Mouse (Mus musculus) intestine, embryonic 14.5 days (tissue): ENCODE results near the gene Cemip2. TPM values are rescaled to one million over a fixed set of nuclear protein-coding genes. Genes with fewer than 3 reads are reported as not detected.
A peak's percentile ranks its signal among the peaks of the same experiment; 100 is the strongest.

Experiments
- ATAC-seq: fragments of 200-750 bp; cut with Nextera tagmentation; replicated peaks from 2 replicates; pipeline ENCODE4 v1.8.0; 2017; ENCODE audit warnings: low read depth, moderate number of reproducible peaks, moderate TSS enrichment, moderate library complexity; ENCODE audit not compliant: low FRiP score, low TSS enrichment
- DNase-seq: peaks from one replicate; pipeline ENCODE4 v3.0.0-alpha.2; 2018; ENCODE audit warnings: low spot score
- H3K27ac ChIP-seq: fragments of 300-500 bp; sonication (generic); 2 replicates; pipeline ENCODE4 v1.5.1; 2014; ENCODE audit warnings: low read depth, mild to moderate bottlenecking, control low read depth
- H3K27me3 ChIP-seq: fragments of 300-500 bp; sonication (generic); replicated peaks from 2 replicates; pipeline ENCODE4 v1.6.1; 2014; ENCODE audit warnings: low read length, control low read depth; ENCODE audit not compliant: control insufficient read depth, insufficient read depth
- H3K36me3 ChIP-seq: fragments of 300-500 bp; sonication (generic); 2 replicates; pipeline ENCODE4 v1.6.1; 2014; ENCODE audit warnings: low read length, control low read depth; ENCODE audit not compliant: control insufficient read depth, insufficient read depth
- H3K4me1 ChIP-seq: fragments of 300-500 bp; sonication (generic); replicated peaks from 2 replicates; pipeline ENCODE4 v1.6.1; 2014; ENCODE audit warnings: low read length, control low read depth, mixed read lengths; ENCODE audit not compliant: control insufficient read depth, insufficient read depth
- H3K4me2 ChIP-seq: fragments of 300-500 bp; sonication (generic); 2 replicates; pipeline ENCODE4 v1.6.1; 2014; ENCODE audit warnings: low read length
- H3K4me3 ChIP-seq: fragments of 300-500 bp; sonication (generic); 2 replicates; pipeline ENCODE4 v1.5.1; 2014; ENCODE audit warnings: low read depth, low read length, control low read depth, mixed read lengths
- H3K9ac ChIP-seq: fragments of 300-500 bp; sonication (generic); 2 replicates; pipeline ENCODE4 v1.6.1; 2014; ENCODE audit warnings: mild to moderate bottlenecking, low read length
- H3K9me3 ChIP-seq: fragments of 300-500 bp; sonication (generic); 2 replicates; pipeline ENCODE4 v1.6.1; 2016; ENCODE audit warnings: low read length, control low read depth; ENCODE audit not compliant: control insufficient read depth
- WGBS: fragments of 180-500 bp; shearing (Covaris S2); extraction: QIAGEN DNeasy Blood & Tissue Kit; methylation state at CpG from one replicate; pipeline ENCODE4 v1.1.7; 2014; 5-methylcytosine and 5-hydroxymethylcytosine counted together
- polyA plus RNA-seq: library from polyadenylated mRNA; unstranded; fragments of >200 nt; fragmentation: Nextera tagmentation; extraction: Ambion mirVana; gene quantifications from 2 replicates; pipeline ENCODE4 v1.2.1, GENCODE M21; 2014

Gene Cemip2
- polyA plus RNA-seq, 1 experiment from 2014 or later, result 14.8 TPM

- WGBS, result 91% methylated on average over 12 of the region's 12 CpGs
- no peak for DNase-seq
- no peak for ATAC-seq
- Histone ChIP-seq H3K9ac (no peak overlapping the region), H3K27me3 (no peaks in the 10 kb centered on the region), H3K9me3 (no peaks in the 10 kb centered on the region), H3K4me2 (no peak overlapping the region), H3K4me3 (no peak overlapping the region), H3K36me3 (no peaks in the 10 kb centered on the region), H3K4me1 (peaks cover 9% of the 10 kb centered on the region; the same call in 1 of the 2 replicates), H3K27ac (no peak overlapping the region)
Observed at GRCm38 (mm10) chr19:21742138-21742537, 36.0 kb upstream of the Cemip2 start.

- Histone ChIP-seq H3K4me1 (no peaks in the 10 kb centered on the region), H3K36me3 (no peaks in the 10 kb centered on the region), H3K9me3 (no peaks in the 10 kb centered on the region), H3K9ac (no peak overlapping the region), H3K4me2 (no peak overlapping the region), H3K27ac (no peak overlapping the region), H3K27me3 (no peaks in the 10 kb centered on the region), H3K4me3 (no peak overlapping the region)
- ATAC-seq, result no peak
- WGBS, result 97% methylated on average over 2 of the region's 2 CpGs
- no peak for DNase-seq
Observed at GRCm38 (mm10) chr19:21745586-21745985, 32.6 kb upstream of the Cemip2 start.

DNA sequence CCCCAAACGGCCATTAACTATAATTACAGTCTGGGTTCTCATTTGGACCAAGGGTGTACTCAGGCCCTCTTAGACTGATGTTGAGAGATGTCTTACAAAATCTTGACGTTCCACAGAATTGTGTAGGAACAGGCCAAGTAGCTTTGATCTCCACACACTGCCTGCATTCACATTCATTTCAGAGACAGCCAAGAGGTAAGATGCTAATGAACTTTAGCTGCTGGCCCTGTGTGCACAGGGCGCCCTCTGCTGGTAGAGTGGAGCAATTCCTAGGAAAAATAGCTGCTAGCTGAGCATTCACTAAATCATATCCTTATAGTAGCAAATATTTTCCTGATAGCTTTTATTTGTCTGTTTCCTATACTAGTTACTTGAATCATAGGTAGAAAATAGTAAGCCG is 30.8 kb upstream of the Cemip2 start:
- H3K4me2 ChIP-seq, result no peak overlapping the region
- ATAC-seq (no peak), DNase-seq (peak; percentile 80)
- no peak overlapping the region for H3K4me3 ChIP-seq
- H3K4me1 ChIP-seq, result no peaks in the 10 kb centered on the region
- H3K9ac ChIP-seq, result no peak overlapping the region
- no peaks in the 10 kb centered on the region for H3K27me3 ChIP-seq
- no peaks in the 10 kb centered on the region for H3K36me3 ChIP-seq
- no peaks in the 10 kb centered on the region for H3K9me3 ChIP-seq
- no peak overlapping the region for H3K27ac ChIP-seq
- WGBS, result 24% methylated on average over 4 of the region's 4 CpGs

DNA sequence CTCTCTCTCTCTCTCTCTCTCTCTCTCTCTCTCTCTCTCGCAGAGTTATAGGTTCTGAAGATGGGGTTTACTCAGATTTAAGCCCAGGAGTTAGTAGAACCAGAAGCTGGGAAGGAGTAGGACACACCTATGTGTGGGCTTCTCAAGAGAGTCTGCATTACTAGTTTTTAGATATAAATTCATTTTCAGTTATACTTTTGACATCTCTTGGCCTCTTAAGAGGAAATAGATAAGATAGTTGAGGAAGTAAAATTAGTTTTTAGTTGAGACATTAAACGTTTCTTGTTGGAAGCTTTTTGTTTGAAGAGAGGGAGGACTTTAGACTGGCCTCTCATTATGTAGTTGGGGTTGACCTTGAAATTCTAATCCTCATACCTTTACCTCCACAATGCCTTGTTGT is 28.0 kb upstream of the Cemip2 start:
- Histone ChIP-seq H3K36me3 (no peaks in the 10 kb centered on the region), H3K27ac (no peak overlapping the region), H3K27me3 (no peaks in the 10 kb centered on the region), H3K4me1 (no peaks in the 10 kb centered on the region), H3K4me3 (no peak overlapping the region), H3K4me2 (no peak overlapping the region), H3K9me3 (no peaks in the 10 kb centered on the region), H3K9ac (no peak overlapping the region)
- whole genome bisulfite sequencing, result 46% methylated on average over 2 of the region's 2 CpGs
- ATAC-seq, result no peak
- no peak for DNase-seq

DNA sequence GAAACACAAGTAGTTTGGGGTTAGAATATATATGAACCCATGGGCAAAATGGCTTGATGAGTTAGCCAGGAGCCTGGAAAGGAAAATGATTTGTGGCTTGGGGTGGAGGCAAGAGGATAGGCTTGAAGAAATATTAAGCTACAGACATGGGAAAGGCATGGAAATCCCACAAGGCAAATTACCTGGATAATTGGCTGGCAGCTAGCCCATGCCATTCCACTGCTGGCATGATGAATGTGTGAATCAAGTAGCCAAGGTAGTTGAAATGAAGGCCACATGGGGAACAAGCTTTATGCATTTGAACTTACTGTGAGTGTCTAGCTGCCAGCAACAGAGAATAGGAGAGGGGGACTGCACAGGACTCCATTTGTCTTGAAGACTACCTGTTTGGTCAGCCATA is 16.5 kb upstream of the Cemip2 start:
- Histone ChIP-seq H3K4me1 (no peaks in the 10 kb centered on the region), H3K36me3 (no peaks in the 10 kb centered on the region), H3K27me3 (no peaks in the 10 kb centered on the region), H3K4me2 (no peak overlapping the region), H3K9ac (no peak overlapping the region), H3K9me3 (no peaks in the 10 kb centered on the region), H3K4me3 (no peak overlapping the region), H3K27ac (no peak overlapping the region)
- DNase-seq, result no peak
- ATAC-seq, result no peak

DNA sequence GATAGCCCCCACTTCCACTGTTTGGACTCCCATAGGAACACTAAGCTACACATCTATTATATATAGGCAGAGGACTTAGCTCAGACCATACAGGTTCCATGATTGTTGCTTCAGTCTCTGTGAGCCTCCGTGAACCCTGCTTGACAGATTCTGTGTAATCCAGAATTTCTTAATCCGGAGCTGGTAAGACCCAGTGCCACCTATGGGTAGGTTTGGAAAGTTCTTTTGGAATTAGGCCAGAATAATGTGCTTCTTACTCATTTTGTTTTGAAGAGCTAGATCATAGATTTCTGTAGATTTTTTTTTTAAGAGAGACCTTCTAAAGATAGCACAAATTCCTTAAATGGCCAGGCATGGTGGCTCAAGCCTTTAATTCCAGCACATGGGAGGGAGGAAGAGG is 14.1 kb upstream of the Cemip2 start:
- Histone ChIP-seq H3K9me3 (no peaks in the 10 kb centered on the region), H3K9ac (no peak overlapping the region), H3K36me3 (no peaks in the 10 kb centered on the region), H3K4me2 (no peak overlapping the region), H3K4me3 (no peak overlapping the region), H3K27ac (no peak overlapping the region), H3K4me1 (no peaks in the 10 kb centered on the region), H3K27me3 (no peaks in the 10 kb centered on the region)
- ATAC-seq, result no peak
- no peak for DNase-seq
- WGBS, result 76% methylated on average over 2 of the region's 2 CpGs

DNA sequence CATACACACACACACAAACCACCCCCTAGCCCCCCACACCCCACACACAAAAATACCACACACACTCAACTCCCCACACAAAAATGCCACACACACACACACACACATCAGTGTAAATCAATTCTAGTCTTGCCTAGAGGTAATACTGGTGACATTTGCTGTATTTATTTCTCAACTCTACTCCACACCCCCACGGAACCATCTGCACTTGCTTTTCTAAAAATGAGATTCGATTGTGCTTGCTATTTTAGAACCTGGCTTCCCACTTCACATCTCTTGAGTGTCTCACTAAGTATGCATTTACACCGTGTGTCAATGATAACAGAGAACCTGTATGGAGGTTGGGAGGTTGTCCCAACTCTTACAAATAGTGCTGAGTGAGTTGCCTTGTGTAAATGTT is 13.4 kb upstream of the Cemip2 start:
- no peaks in the 10 kb centered on the region for H3K27me3 ChIP-seq
- 74% methylated on average over 3 of the region's 3 CpGs for WGBS
- no peaks in the 10 kb centered on the region for H3K9me3 ChIP-seq
- no peak for DNase-seq
- ATAC-seq, result no peak
- H3K4me3 ChIP-seq, result no peak overlapping the region
- H3K27ac ChIP-seq, result no peak overlapping the region
- H3K4me2 ChIP-seq, result no peak overlapping the region
- no peaks in the 10 kb centered on the region for H3K36me3 ChIP-seq
- no peaks in the 10 kb centered on the region for H3K4me1 ChIP-seq
- H3K9ac ChIP-seq, result no peak overlapping the region

GRCm38 (mm10) chr19:21767500-21768045 is 10.6 kb upstream of the Cemip2 start:
- Histone ChIP-seq H3K9me3 (no peaks in the 10 kb centered on the region), H3K9ac (no peak overlapping the region), H3K4me1 (no peaks in the 10 kb centered on the region), H3K4me3 (no peak overlapping the region), H3K36me3 (no peaks in the 10 kb centered on the region), H3K27me3 (no peaks in the 10 kb centered on the region), H3K27ac (no peak overlapping the region), H3K4me2 (no peak overlapping the region)
- DNase-seq (no peak), ATAC-seq (no peak)
- WGBS, result 78% methylated on average over 8 of the region's 9 CpGs

GRCm38 (mm10) chr19:21769796-21770195 is 8.3 kb upstream of the Cemip2 start:
- whole genome bisulfite sequencing, result 69% methylated on average over 3 of the region's 3 CpGs
- H3K4me2 ChIP-seq, result no peak overlapping the region
- no peak for DNase-seq
- no peak overlapping the region for H3K27ac ChIP-seq
- no peaks in the 10 kb centered on the region for H3K4me1 ChIP-seq
- H3K4me3 ChIP-seq, result no peak overlapping the region
- ATAC-seq, result no peak
- no peaks in the 10 kb centered on the region for H3K36me3 ChIP-seq
- no peak overlapping the region for H3K9ac ChIP-seq
- no peaks in the 10 kb centered on the region for H3K9me3 ChIP-seq
- no peaks in the 10 kb centered on the region for H3K27me3 ChIP-seq
